Mouse (Mus musculus) neural tube, embryonic 11.5 days (tissue): Measurements from ENCODE around the gene Serf1. TPM values are rescaled to one million over a fixed set of nuclear protein-coding genes. Genes with fewer than 3 reads are reported as not detected.
A peak's percentile ranks its signal among the peaks of the same experiment; 100 is the strongest.

Source experiments
- ATAC-seq: fragments of 200-750 bp; cut with Nextera tagmentation; 2 replicates; pipeline ENCODE4 v1.8.0; 2017; ENCODE audit warnings: moderate number of reproducible peaks, mild to moderate bottlenecking, moderate TSS enrichment, moderate library complexity; ENCODE audit not compliant: insufficient read depth, low FRiP score, low TSS enrichment
- DNase-seq: peaks from one replicate; pipeline ENCODE4 v3.0.0-alpha.2; 2015; ENCODE audit warnings: low spot score
- H3K27ac ChIP-seq: fragments of 300-500 bp; sonication (generic); 2 replicates; pipeline ENCODE4 v1.5.1; 2014; ENCODE audit warnings: low read depth, mild to moderate bottlenecking, low read length
- H3K27me3 ChIP-seq: fragments of 300-500 bp; sonication (generic); 2 replicates; pipeline ENCODE4 v1.6.1; 2014; ENCODE audit warnings: mild to moderate bottlenecking, low read length, mixed read lengths; ENCODE audit not compliant: control insufficient read depth, insufficient read depth
- H3K36me3 ChIP-seq: fragments of 300-500 bp; sonication (generic); 2 replicates; pipeline ENCODE4 v1.6.1; 2014; ENCODE audit warnings: mild to moderate bottlenecking, low read length, moderate library complexity, mixed read lengths; ENCODE audit not compliant: control insufficient read depth, insufficient read depth
- H3K4me1 ChIP-seq: fragments of 300-500 bp; sonication (generic); 2 replicates; pipeline ENCODE4 v1.6.1; 2014; ENCODE audit warnings: low read length, mixed read lengths; ENCODE audit not compliant: control insufficient read depth, insufficient read depth
- H3K4me2 ChIP-seq: fragments of 300-500 bp; sonication (generic); 2 replicates; pipeline ENCODE4 v1.6.1; 2014; ENCODE audit warnings: low read depth, mild to moderate bottlenecking, moderate library complexity
- H3K4me3 ChIP-seq: fragments of 300-500 bp; sonication (generic); 2 replicates; pipeline ENCODE4 v1.5.1; 2014; ENCODE audit warnings: low read depth, low read length
- H3K9ac ChIP-seq: fragments of 300-500 bp; sonication (generic); 2 replicates; pipeline ENCODE4 v1.6.1; 2014; ENCODE audit warnings: mild to moderate bottlenecking, low read length
- H3K9me3 ChIP-seq: fragments of 300-500 bp; sonication (generic); 2 replicates; pipeline ENCODE4 v1.6.1; 2016; ENCODE audit warnings: low read length; ENCODE audit not compliant: control insufficient read depth
- WGBS: fragments of 180-500 bp; shearing (Covaris S2); extraction: QIAGEN DNeasy Blood & Tissue Kit; methylation state at CpG from one replicate; pipeline ENCODE4 v1.1.7; 2014; 5-methylcytosine and 5-hydroxymethylcytosine counted together
- polyA plus RNA-seq: library from polyadenylated mRNA; unstranded; fragments of >200 nt; fragmentation: Nextera tagmentation; extraction: Ambion mirVana; gene quantifications from 2 replicates; pipeline ENCODE4 v1.2.1, GENCODE M21; 2014

The Serf1 gene
- 236 and 245 TPM in 2 replicates for polyA plus RNA-seq

DNA sequence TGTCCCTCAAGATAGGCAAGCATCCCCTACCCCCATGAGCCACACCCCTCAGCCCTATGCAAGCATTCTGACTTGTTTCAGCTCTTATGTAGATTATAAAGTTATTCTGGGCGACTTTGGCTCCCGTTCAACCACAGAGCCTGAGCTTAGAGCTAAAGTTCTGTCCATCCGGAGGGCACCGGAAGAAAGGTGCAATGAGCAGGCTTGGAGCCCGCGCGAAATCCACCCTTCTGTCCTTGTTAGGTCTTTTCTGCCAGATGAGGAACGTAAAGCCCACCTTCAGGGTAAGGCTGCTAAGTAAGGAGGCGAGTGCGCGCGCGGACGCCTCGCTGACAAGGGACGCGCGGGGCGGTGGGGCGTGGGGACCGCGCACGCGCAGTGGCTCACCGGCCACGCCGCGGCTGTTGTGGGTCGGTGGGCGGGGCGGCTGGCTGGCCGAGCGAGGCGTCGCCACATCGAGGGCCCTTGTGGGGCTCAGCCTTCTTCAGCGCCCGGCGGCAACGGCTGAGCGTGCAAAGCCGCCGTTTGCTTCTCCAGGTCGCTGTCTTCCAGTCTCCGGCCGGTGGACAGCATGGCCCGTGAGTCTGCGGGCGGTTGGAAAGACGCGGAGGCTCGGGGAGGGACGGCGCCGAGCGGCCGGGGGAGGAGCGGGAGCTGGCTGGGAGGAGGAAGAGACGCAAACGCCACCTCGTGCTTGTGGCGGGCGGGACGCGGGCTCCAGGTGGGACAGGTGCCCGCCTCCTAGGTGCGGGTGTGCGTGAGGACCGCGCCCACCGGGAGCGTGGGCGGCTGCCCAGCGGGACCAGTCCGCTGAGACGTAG lies at the start of gene Serf1:
Serf1 (plus strand) TSS at position 361 of the 821 bp plus-strand sequence.
- Histone ChIP-seq H3K4me1 (peaks cover 6% of the 10 kb centered on the region; the same call in 1 of the 2 replicates), H3K27ac (no peak within 1 kb of the TSS), H3K4me3 (peak within 1 kb of the TSS; percentile 67), H3K27me3 (no peaks in the 10 kb centered on the region), H3K36me3 (no peaks in the 10 kb centered on the region; the same call in 1 of the 2 replicates), H3K4me2 (peak within 1 kb of the TSS; percentile 90), H3K9me3 (no peaks in the 10 kb centered on the region), H3K9ac (peak within 1 kb of the TSS; percentile 82)
- DNase-seq (peak; percentile 90), ATAC-seq (peak; percentile 65)
- WGBS, result 1% methylated on average over 76 of the region's 76 CpGs

DNA sequence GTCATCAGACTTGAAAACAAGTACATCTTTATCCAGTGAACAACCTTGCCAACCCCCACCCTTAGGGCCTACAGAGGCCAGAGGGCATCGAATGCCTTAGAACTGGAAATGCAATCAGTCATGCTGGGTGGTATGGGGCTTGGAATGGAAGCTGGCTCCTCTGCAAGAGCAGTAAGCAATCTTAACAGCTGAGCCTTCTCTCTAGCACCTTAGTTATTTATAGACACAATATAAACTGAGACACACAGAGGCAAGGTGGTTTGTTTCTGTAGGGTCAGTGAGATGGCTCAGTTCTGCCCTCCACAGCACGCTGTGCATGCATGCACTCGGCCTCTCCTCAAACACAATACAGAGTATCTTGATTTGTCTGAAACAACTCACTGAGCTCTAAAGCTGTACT lies 43.9 kb upstream of the Serf1 start:
- WGBS, result 95% methylated on average over 3 of the region's 3 CpGs
- no peaks in the 10 kb centered on the region for H3K4me1 ChIP-seq
- no peak overlapping the region for H3K4me2 ChIP-seq
- no peak overlapping the region for H3K4me3 ChIP-seq
- H3K27ac ChIP-seq, result no peak overlapping the region
- ATAC-seq (no peak), DNase-seq (no peak)
- no peak overlapping the region for H3K9ac ChIP-seq
- no peaks in the 10 kb centered on the region for H3K27me3 ChIP-seq
- H3K36me3 ChIP-seq, result peaks cover 11% of the 10 kb centered on the region
- no peaks in the 10 kb centered on the region for H3K9me3 ChIP-seq

DNA sequence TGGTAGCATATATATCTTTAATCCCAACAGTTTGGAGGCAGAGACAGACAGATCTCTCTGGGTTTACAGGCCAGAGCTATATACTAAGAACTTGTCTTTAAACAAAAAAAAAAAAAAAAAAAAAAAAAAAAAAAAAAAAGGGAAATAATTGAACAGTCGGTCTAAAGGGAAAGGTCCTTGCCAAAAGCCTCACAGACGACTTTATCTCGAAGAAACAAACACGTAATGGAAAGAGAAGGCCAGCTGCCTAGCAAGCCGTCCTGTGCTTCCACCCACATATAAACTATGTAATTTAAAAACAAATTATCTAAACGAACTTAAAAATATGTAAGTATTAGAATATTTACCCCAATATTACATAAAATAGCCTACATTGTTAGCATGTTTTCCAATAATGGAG lies 40.0 kb upstream of the Serf1 start:
- H3K36me3 ChIP-seq, result peaks cover 3% of the 10 kb centered on the region; the same call in 1 of the 2 replicates
- WGBS, result 92% methylated on average over 6 of the region's 6 CpGs
- no peak for DNase-seq

DNA sequence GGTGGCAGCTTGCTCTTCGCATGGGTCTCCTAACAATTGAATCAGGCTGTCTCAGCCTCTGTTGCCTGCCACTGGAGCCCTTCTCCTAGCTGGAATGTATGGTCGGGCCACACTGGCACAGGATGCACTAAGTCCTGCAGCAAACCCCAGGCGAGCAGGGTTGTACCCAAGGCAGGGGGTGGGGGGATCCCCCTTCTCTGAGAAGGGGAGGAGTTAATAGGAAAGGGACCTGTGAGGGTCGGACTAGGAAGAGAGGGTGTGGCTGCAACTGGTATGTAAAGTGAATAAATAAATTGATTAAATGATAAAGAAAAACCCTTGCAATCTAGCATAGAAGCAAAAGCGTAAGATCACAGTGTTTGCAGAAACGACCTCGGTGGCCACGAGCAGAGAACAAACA lies 36.3 kb upstream of the Serf1 start:
- Histone ChIP-seq H3K4me3 (no peak overlapping the region), H3K4me2 (no peak overlapping the region), H3K36me3 (peaks cover 2% of the 10 kb centered on the region), H3K9me3 (no peaks in the 10 kb centered on the region), H3K27me3 (no peaks in the 10 kb centered on the region), H3K27ac (no peak overlapping the region), H3K9ac (no peak overlapping the region), H3K4me1 (no peaks in the 10 kb centered on the region)
- DNase-seq (no peak), ATAC-seq (no peak)
- WGBS, result 91% methylated on average over 8 of the region's 8 CpGs

More for the DNA sequence above, 40.0 kb upstream of the Serf1 start:
- no peak overlapping the region for H3K9ac ChIP-seq
- H3K9me3 ChIP-seq, result no peaks in the 10 kb centered on the region
- no peak overlapping the region for H3K4me3 ChIP-seq
- H3K27me3 ChIP-seq, result no peaks in the 10 kb centered on the region
- H3K27ac ChIP-seq, result no peak overlapping the region
- ATAC-seq, result no peak
- no peak overlapping the region for H3K4me2 ChIP-seq
- H3K4me1 ChIP-seq, result no peaks in the 10 kb centered on the region

DNA sequence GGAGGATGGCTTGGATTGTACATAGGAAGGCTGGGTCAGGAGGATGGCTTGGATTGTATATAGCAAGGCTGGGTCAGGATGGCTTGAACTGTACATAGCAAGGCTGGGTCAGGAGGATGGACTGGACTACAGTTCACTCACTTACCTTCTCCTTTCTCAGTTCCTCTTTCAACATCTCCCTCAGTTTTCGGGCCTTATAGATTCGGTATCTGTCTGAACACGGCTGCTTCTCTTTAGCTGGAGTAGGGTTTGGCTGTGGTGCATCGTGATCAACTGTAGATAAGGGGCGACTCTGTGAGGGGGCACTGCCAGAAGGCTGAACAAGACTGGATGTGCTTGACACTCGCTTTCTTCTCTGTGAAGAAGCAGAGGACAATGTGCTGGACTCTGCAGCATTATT lies 9.0 kb upstream of the Serf1 start:
- 93% methylated on average over 6 of the region's 6 CpGs for WGBS
- Histone ChIP-seq H3K27ac (no peak overlapping the region), H3K4me3 (no peak overlapping the region), H3K9me3 (no peaks in the 10 kb centered on the region), H3K36me3 (peaks cover 6% of the 10 kb centered on the region), H3K9ac (no peak overlapping the region), H3K4me1 (peaks cover 11% of the 10 kb centered on the region; the same call in 1 of the 2 replicates), H3K27me3 (no peaks in the 10 kb centered on the region), H3K4me2 (no peak overlapping the region)
- DNase-seq, result no peak
- ATAC-seq, result no peak

GRCm38 (mm10) chr13:100103052-100103658 lies 4.7 kb upstream of the Serf1 start:
- H3K9ac ChIP-seq, result peak overlapping the region; percentile 81
- 8% methylated on average over 15 of the region's 15 CpGs for WGBS
- peaks cover 11% of the 10 kb centered on the region; the same call in 1 of the 2 replicates for H3K4me1 ChIP-seq
- H3K4me2 ChIP-seq, result peak overlapping the region; percentile 63
- no peak for ATAC-seq
- no peaks in the 10 kb centered on the region for H3K9me3 ChIP-seq
- no peaks in the 10 kb centered on the region for H3K27me3 ChIP-seq
- DNase-seq, result no peak
- H3K27ac ChIP-seq, result no peak overlapping the region
- H3K36me3 ChIP-seq, result no peaks in the 10 kb centered on the region
- peak overlapping the region; percentile 90 for H3K4me3 ChIP-seq

DNA sequence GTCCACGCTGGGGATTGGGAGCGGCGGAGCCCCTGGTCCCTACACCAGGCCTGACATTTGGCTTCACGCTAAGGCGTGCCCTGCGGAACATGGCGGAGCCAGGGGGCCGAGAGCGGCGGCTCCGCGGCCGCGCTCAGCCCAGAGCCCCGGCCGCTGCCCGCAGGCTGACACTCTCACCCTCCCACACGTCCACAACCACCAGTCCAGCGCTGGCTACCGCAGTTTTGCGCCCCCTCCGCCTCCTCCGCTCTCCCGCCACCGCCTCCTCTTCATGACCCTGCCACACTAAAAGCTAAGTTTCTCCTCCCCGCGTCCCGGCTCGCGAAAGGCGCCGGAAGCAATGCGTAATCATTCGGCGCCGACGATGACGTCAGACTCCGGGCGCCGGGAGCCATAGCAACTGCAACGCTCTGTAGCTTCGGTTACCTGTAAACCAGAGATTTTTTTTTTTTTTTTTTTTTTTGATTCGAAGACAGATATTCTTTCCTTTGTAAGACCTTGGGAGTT lies 4.0 kb upstream of the Serf1 start, which contains the start of gene Bdp1:
Bdp1 (minus strand) TSS at position 323 of the 507 bp plus-strand sequence.
- H3K4me1 ChIP-seq, result peaks cover 14% of the 10 kb centered on the region; the same call in 1 of the 2 replicates
- no peaks in the 10 kb centered on the region for H3K27me3 ChIP-seq
- peak; percentile 96 for DNase-seq
- H3K4me3 ChIP-seq, result peak within 1 kb of the TSS; percentile 90
- peak; percentile 69 for ATAC-seq
- under 1% methylated on average over 41 of the region's 44 CpGs for WGBS
- H3K9me3 ChIP-seq, result no peaks in the 10 kb centered on the region
- H3K9ac ChIP-seq, result peak within 1 kb of the TSS; percentile 81
- H3K4me2 ChIP-seq, result peak within 1 kb of the TSS; percentile 63
- no peaks in the 10 kb centered on the region for H3K36me3 ChIP-seq
- H3K27ac ChIP-seq, result peak within 1 kb of the TSS; percentile 65; the same call in 1 of the 2 replicates

- H3K27me3 ChIP-seq, result no peaks in the 10 kb centered on the region
- H3K9ac ChIP-seq, result no peak overlapping the region
- peak; percentile 14 for DNase-seq
- no peak for ATAC-seq
- H3K9me3 ChIP-seq, result no peaks in the 10 kb centered on the region
- WGBS, result 54% methylated on average over 5 of the region's 5 CpGs
- no peak overlapping the region for H3K4me3 ChIP-seq
- H3K4me2 ChIP-seq, result no peak overlapping the region
- H3K36me3 ChIP-seq, result no peaks in the 10 kb centered on the region; the same call in 1 of the 2 replicates
- H3K27ac ChIP-seq, result no peak overlapping the region
- 0 out of 2 replicates have a peak, but pooled peaks cover 3% of the 10 kb centered on the region for H3K4me1 ChIP-seq
Measured at GRCm38 (mm10) chr13:100112218-100112972, 4.6 kb downstream of the Serf1 start.
